Mouse (Mus musculus) embryo, embryonic 9.5 days (tissue): ENCODE results near the gene 4930402H24Rik.
A peak's percentile ranks its signal among the peaks of the same experiment; 100 is the strongest.
"Not testable (repeated sequence)": the region's sequence is repeated elsewhere in the genome, so short reads cannot be mapped to it uniquely, and the experiment has no call there.

Experiments
- DNase-seq: peaks from one replicate; pipeline ENCODE4 v3.0.0-alpha.2; 2017; ENCODE audit errors: extremely low spot score

Gene 4930402H24Rik

GRCm38 (mm10) chr2:130852964-130853363, 53.2 kb downstream of the 4930402H24Rik start:
- no peak for DNase-seq

- no peak for DNase-seq
Observed at GRCm38 (mm10) chr2:130851363-130852246, 54.6 kb downstream of the 4930402H24Rik start.

GRCm38 (mm10) chr2:130849688-130850087, 56.5 kb downstream of the 4930402H24Rik start:
- no peak for DNase-seq

- DNase-seq, result no peak
Observed at GRCm38 (mm10) chr2:130848313-130848712, 57.9 kb downstream of the 4930402H24Rik start.

GRCm38 (mm10) chr2:130843623-130844022, 62.6 kb downstream of the 4930402H24Rik start:
- DNase-seq, result no peak

GRCm38 (mm10) chr2:130840846-130841245, 65.4 kb downstream of the 4930402H24Rik start:
- DNase-seq, result peak; percentile 74

GRCm38 (mm10) chr2:130839874-130840661, 66.1 kb downstream of the 4930402H24Rik start:
- peak; percentile 88 for DNase-seq

- DNase-seq, result no peak
Observed at GRCm38 (mm10) chr2:130839528-130839873, 66.7 kb downstream of the 4930402H24Rik start.

GRCm38 (mm10) chr2:130839084-130839483, 67.1 kb downstream of the 4930402H24Rik start:
- no peak for DNase-seq

GRCm38 (mm10) chr2:130838131-130838530, 68.1 kb downstream of the 4930402H24Rik start:
- no peak for DNase-seq

- DNase-seq, result no peak
Observed at GRCm38 (mm10) chr2:130833699-130834098, 72.5 kb downstream of the 4930402H24Rik start.

- no peak for DNase-seq
Observed at GRCm38 (mm10) chr2:130832582-130832981, 73.6 kb downstream of the 4930402H24Rik start.

GRCm38 (mm10) chr2:130832012-130832411, 74.2 kb downstream of the 4930402H24Rik start:
- no peak for DNase-seq

- no peak for DNase-seq
Observed at GRCm38 (mm10) chr2:130830236-130830635, 76.0 kb downstream of the 4930402H24Rik start.

GRCm38 (mm10) chr2:130829496-130829895, 76.7 kb downstream of the 4930402H24Rik start:
- no peak for DNase-seq

- DNase-seq, result no peak
Observed at GRCm38 (mm10) chr2:130828668-130829067, 77.5 kb downstream of the 4930402H24Rik start.

GRCm38 (mm10) chr2:130828066-130828465, 78.1 kb downstream of the 4930402H24Rik start:
- DNase-seq, result not testable (repeated sequence)

- DNase-seq, result no peak
Observed at GRCm38 (mm10) chr2:130827410-130827809, 78.8 kb downstream of the 4930402H24Rik start.

- DNase-seq, result peak; percentile 9
Observed at GRCm38 (mm10) chr2:130818838-130819647, 87.2 kb downstream of the 4930402H24Rik start.

GRCm38 (mm10) chr2:130817865-130818264, 88.3 kb downstream of the 4930402H24Rik start:
- no peak for DNase-seq

- DNase-seq, result no peak
Observed at GRCm38 (mm10) chr2:130816205-130816604, 90.0 kb downstream of the 4930402H24Rik start.

- no peak for DNase-seq
Observed at GRCm38 (mm10) chr2:130814492-130814891, 91.7 kb downstream of the 4930402H24Rik start.
